Mouse (Mus musculus) bone marrow, adult 2 months (tissue): ENCODE data around the gene Slc38a7. TPM values are rescaled to one million over a fixed set of nuclear protein-coding genes. Genes with fewer than 3 reads are reported as not detected.

Experiments used
- H3K27ac ChIP-seq: fragments of 200-500 bp; 2 replicates; pipeline ENCODE4 v1.5.1; 2012; ENCODE audit warnings: low read depth, mild to moderate bottlenecking, control low read depth, inconsistent platforms, low read length; ENCODE audit not compliant: control insufficient read depth, poor library complexity, insufficient read depth
- H3K4me1 ChIP-seq: fragments of 200-500 bp; 2 replicates; pipeline ENCODE4 v1.6.1; 2011; ENCODE audit warnings: low read length; ENCODE audit not compliant: control insufficient read depth, insufficient read depth
- H3K4me3 ChIP-seq: fragments of 200-500 bp; replicated peaks from 2 replicates; pipeline ENCODE3; 2011; ENCODE audit warnings: mild to moderate bottlenecking, low read depth, low read length, control low read depth; ENCODE audit not compliant: control insufficient read depth
- CTCF ChIP-seq: fragments of 200-500 bp; IDR thresholded peaks from 2 replicates; pipeline ENCODE4 v1.5.1; 2011; ENCODE audit warnings: low read length, control low read depth; ENCODE audit not compliant: control insufficient read depth, insufficient read depth
- POLR2A ChIP-seq: fragments of 200-500 bp; IDR thresholded peaks from 2 replicates; pipeline ENCODE4 v1.6.1; 2011; ENCODE audit warnings: low read depth, mild to moderate bottlenecking, control low read depth, low read length, borderline replicate concordance; ENCODE audit not compliant: control insufficient read depth
- WGBS: fragments of 180-500 bp; shearing (Covaris S2); methylation state at CpG from one replicate; pipeline ENCODE4 v1.1.7; 2018; 5-methylcytosine and 5-hydroxymethylcytosine counted together
- polyA plus RNA-seq: library from polyadenylated mRNA; stranded (reverse); fragments of >200 nt; gene quantifications from 2 replicates; pipeline ENCODE4 v1.2.4, GENCODE M21; 2011; ENCODE audit warnings: low replicate concordance; ENCODE audit not compliant: missing spikeins, insufficient read depth, insufficient read length

Gene Slc38a7
- polyA plus RNA-seq, 1 experiment: 3.0 TPM

DNA sequence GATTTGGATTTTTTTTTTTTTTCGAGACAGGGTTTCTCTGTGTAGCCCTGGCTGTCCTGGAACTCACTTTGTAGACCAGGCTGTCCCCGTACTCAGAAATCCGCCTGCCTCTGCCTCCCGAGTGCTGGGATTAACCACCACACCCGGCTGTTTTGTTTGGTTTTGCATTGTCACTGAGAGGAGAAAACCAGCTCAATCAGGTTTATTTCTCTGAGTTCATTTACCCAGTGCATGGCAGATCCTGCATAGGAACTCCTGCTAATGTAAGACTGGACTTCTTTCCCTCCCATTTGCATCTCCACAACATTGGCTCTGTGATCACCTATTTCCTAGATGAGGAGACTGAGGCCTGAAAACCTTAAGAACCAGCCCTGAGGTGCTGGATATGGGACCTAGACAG lies 31.2 kb downstream of the Slc38a7 start:
- WGBS: 76% methylated on average over 5 of the region's 5 CpGs
- Histone ChIP-seq H3K4me3 (no peak overlapping the region), H3K4me1 (no peaks in the 10 kb centered on the region), H3K27ac (no peak overlapping the region)
- no peak for TF ChIP-seq POLR2A
- TF ChIP-seq CTCF: no peak

DNA sequence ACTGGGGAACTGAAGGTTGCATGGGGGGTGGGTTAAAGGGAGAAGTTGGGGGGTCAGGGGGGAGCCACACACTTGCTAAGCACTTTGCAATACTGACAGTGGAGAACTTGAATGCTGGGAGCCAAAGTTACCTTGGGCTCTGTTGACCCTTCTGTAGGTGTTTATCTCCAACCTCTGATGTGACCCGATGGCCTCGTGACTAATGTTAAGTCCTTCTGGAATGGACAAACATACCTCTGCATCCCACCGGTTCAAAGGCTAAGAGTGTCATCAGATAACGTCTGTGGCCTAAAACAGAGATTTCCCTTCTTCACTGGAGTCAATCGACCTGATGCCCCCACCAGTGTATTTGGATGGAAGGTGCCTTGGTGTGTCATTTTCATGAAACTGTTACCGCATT lies 32.1 kb downstream of the Slc38a7 start:
- TF ChIP-seq POLR2A (no peak), CTCF (no peak)
- WGBS: 85% methylated on average over 6 of the region's 6 CpGs
- Histone ChIP-seq H3K4me1 (no peaks in the 10 kb centered on the region), H3K27ac (no peak overlapping the region), H3K4me3 (no peak overlapping the region)

DNA sequence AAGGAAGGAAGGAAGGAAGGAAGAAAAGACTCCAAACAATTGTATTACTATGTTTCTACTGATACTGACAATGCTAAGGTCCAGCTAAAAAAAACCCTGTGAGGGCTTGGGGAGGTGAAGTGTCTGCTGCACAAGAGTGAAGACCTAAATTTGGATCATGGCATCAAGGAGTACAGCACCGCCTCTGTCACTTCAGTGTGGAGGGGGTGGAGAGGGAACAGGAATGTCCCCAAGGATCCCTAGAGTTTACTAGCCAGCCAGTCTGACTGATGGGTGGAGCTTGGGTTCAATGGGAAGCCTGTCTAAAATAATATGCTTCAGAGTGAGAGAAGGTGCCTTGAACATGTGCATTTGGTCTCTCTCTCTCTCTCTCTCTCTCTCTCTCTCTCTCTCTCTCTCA lies 35.1 kb downstream of the Slc38a7 start:
- Histone ChIP-seq H3K4me1 (no peaks in the 10 kb centered on the region), H3K27ac (no peak overlapping the region), H3K4me3 (no peak overlapping the region)
- 73% methylated on average over 1 of the region's 1 CpGs for WGBS
- TF ChIP-seq CTCF (no peak), POLR2A (no peak)

DNA sequence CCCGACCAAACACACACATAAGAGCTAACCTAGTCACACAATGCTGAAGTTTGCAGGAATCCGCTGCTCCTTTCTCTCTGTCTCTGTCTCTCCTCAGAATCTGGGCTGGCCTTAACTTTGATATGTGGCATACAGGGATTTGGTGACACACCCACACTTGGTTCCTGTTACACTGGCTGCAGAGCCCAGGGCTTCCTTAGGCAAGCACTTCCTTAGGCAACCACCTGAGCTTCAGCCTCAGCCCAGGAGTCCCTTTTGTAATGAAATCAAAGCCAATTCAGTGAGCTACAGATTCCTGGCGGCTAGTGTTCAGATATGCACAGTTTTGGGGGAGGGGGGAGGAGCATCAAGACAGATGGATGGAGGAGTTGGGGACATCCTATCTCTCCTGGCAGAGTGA lies 35.7 kb downstream of the Slc38a7 start:
- Histone ChIP-seq H3K27ac (no peak overlapping the region), H3K4me1 (no peaks in the 10 kb centered on the region), H3K4me3 (no peak overlapping the region)
- TF ChIP-seq CTCF (no peak), POLR2A (no peak)
- 77% methylated on average over 3 of the region's 3 CpGs for WGBS

DNA sequence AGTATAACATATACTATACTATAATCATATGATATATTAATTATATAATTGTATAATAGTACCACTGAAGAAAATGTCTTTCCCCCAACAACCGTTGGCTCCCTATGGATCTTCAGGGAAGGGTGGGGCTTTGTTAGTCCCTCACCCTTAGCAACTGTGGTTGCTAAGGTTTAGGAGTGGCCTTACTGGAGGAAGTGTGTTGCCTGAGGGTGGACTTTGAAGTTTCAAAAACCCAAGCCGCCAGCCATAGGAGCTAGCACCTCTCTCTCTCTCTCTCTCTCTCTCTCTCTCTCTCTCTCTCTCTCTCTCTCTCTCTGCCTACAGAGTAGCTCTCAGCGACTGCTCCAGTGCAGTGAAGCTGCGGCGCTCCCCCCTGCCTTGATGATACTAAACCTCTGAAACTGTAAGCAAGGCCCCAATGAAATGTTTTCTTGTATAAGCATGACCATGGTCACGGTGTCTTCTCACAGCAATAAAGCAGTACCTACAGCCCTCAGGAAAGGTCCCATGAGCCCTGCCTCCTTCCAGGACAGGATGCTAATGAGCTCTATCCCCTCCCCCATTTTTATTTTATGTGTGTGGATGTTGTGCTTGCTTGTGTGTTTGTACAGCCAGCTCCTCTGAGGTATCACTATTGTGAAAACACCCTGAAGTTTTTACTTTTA lies 37.2 kb downstream of the Slc38a7 start:
- no peak for TF ChIP-seq CTCF
- no peak for TF ChIP-seq POLR2A
- H3K27ac ChIP-seq: no peak overlapping the region
- no peaks in the 10 kb centered on the region for H3K4me1 ChIP-seq
- 83% methylated on average over 6 of the region's 6 CpGs for WGBS
- no peak overlapping the region for H3K4me3 ChIP-seq

DNA sequence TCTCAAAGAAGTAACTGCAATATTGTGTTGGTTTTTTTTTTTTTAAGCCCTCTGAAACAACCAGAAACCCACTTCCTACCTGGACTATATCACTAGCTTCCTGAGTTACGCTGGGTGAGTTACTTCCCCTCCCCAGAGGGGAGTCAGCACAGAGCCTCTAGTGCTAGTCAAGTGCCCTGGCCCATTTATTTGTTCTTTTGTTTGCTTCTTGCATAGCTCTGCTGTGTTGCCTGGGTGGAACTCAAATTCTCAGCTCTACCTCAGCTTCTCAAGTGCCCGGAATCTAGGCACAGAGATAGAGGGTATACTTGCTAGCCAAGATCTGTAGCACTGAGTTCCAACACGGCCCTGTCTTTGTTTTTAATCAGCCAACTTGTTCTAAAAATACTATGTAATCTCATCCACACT lies 43.2 kb downstream of the Slc38a7 start:
- 17% methylated on average over 3 of the region's 3 CpGs for WGBS
- no peak overlapping the region for H3K4me3 ChIP-seq
- TF ChIP-seq CTCF (no peak), POLR2A (no peak)
- H3K4me1 ChIP-seq: no peaks in the 10 kb centered on the region; the same call in 1 of the 2 replicates
- no peak overlapping the region for H3K27ac ChIP-seq

DNA sequence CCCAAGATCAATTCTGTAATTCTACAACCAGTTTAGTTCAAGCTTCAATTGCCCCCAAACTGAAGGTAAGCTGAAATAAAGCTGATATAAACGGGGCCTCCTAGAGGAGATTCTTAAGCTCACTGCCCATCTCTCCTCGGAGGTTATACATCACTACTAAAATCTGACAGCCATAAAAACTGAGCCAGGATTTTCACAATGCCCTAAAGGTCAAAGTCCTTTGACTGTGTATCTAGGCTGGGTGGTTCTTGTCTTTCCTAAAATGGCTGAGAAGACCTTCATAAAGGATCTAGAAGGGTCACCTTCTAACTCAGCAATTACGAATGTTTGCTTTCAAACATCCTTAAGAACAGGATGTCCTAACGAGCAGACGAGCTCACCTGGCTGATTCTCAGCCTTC lies 44.2 kb downstream of the Slc38a7 start:
- H3K4me3 ChIP-seq: no peak overlapping the region
- TF ChIP-seq POLR2A: no peak
- TF ChIP-seq CTCF: no peak
- H3K27ac ChIP-seq: no peak overlapping the region
- no peaks in the 10 kb centered on the region; the same call in 1 of the 2 replicates for H3K4me1 ChIP-seq
- WGBS: 78% methylated on average over 5 of the region's 5 CpGs

DNA sequence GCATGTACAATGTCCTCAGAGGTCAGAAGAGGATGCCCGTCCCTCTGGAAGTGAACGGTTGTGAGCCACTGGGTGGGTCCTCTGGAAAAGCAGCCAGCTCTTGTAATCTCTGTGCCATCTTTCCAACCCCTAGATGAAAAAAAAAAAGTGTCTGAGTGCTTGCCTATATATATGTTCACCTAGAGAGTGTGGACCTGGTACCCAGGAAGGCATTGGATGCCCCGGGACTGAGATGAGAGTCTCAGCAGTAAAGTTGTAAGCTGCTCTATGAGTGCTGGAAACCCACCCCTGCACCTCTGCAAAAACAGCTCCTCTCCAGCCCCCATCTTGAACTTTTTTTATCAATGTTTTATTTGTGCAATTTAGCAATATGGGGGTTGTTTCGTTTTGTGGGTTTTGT lies 44.7 kb downstream of the Slc38a7 start:
- no peak overlapping the region for H3K4me3 ChIP-seq
- 82% methylated on average over 4 of the region's 4 CpGs for WGBS

DNA sequence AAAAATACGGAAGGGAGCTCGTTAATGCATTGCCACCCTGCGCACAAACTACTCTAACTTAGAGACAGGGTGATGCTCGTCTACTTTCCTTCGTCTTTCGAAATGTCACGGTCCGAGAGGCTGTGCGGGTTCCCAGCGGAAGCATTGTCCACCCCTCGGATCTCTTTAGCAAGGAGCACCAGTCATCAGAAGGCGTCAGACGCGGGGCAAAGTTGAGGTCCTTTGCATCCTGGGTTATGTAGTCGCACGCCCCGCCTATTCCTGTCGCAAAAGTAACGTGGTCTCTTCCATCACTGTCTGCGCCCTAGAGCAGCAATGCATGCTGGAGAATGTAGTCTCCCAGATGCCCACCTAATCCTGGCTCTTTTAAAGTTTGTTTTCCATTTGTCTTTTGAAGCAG lies 45.5 kb downstream of the Slc38a7 start:
- TF ChIP-seq POLR2A (peak; percentile 45; the same call in 1 of the 2 replicates), CTCF (no peak)
- H3K4me1 ChIP-seq: no peaks in the 10 kb centered on the region; the same call in 1 of the 2 replicates
- WGBS: under 1% methylated on average over 20 of the region's 20 CpGs
- peak overlapping the region; percentile 79 for H3K4me3 ChIP-seq
- peak overlapping the region; percentile 92 for H3K27ac ChIP-seq

More for the DNA sequence above, 44.7 kb downstream of the Slc38a7 start:
- no peak for TF ChIP-seq POLR2A
- TF ChIP-seq CTCF: no peak
- no peaks in the 10 kb centered on the region; the same call in 1 of the 2 replicates for H3K4me1 ChIP-seq
- no peak overlapping the region for H3K27ac ChIP-seq
